Mouse (Mus musculus): ENCODE measurements around the gene Pcsk4.

The Pcsk4 gene

DNA sequence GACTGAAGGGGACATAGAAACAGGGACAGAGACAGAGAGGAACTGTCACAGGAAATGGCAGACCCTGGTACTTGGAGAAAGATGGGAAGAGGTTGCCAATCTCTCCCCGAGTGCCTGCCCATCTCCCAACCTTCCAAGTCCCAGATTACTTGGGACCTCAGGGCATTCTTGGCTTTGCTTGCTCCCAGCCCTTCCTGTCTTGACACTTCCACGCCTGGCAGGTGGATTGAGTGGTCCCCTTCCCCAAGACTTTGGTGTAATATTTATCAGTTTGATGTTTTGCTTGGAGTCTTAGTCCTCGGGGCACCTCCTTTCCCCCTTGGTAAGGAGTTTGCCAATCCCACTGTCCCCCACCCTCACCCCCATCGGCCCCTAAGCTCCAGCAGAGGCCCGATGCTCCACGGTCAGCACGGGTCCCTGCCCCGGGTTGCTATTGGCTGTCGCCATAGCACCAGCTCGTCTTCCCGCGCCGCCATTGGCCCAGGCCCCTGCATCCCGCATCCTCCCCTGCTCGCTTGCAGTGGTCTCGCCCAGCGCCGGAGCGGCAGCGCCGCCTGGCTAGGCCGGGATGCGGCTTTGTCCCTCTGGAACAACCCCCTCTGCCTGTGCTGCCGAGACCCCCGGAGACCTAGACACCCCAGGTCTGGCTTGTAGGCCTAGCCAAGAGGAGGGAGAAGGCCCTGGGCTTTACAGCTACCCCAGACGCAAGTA lies 30.6 kb downstream of the Pcsk4 start:
- ATAC-seq (ENCODE audit: low TSS enrichment): peak; percentile 67

GRCm38 (mm10) chr10:80297526-80298133 lies 31.7 kb downstream of the Pcsk4 start:
- ATAC-seq (ENCODE audit: low TSS enrichment): no peak

DNA sequence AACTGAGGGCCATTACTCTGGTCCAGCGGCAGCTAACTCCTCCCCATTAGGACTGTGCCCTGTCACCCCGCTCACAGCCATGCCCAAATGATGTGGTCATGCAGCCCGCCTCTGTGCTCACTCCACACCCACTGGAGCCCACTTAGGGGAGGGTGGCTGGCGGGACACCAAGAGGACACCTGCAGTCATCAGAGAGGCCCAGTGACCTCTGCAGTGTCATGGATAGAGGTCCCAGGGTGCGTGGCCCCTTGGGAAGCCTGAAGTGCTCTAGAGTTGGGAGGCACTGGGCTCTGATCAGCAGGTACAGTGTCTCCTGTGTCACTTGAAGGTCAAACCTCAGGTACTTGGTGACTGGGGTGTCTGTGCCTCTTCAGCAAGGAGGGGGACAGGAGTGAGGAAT lies 32.5 kb downstream of the Pcsk4 start:
- no peak for ATAC-seq (ENCODE audit: low TSS enrichment)

- ATAC-seq (ENCODE audit: low TSS enrichment): peak; percentile 42
Measured at GRCm38 (mm10) chr10:80295618-80296425, 33.5 kb downstream of the Pcsk4 start, which contains the start of gene Apc2. Apc2 (plus strand) TSS chr10:80295977.

DNA sequence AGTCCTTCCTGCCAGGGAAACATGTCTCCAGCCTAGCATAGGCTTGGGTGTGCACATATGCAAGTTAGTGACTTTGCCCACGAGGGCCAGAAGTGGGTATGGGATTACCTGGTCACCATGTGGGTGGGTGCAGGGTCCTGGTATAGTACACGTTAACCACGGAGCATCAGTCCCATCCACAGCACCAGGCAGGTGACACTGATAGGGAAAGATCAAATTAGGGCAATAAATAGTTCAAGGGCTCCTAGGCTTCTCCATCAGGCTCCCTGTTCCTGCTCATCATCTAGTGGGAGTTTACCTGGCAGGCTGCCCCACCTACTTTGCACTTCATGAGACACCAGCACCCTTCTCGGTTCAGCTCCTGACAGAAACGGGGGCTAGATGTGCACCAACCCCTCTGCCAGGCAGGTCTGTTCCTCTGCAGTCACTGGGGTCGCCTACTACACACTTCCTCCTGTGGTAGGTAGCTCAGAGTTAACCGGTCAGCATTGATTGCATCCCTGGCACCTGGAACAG lies 34.5 kb downstream of the Pcsk4 start:
- no peak for ATAC-seq (ENCODE audit: low TSS enrichment)

- no peak for ATAC-seq (ENCODE audit: low TSS enrichment)
Measured at GRCm38 (mm10) chr10:80294311-80294710, 35.0 kb downstream of the Pcsk4 start.

DNA sequence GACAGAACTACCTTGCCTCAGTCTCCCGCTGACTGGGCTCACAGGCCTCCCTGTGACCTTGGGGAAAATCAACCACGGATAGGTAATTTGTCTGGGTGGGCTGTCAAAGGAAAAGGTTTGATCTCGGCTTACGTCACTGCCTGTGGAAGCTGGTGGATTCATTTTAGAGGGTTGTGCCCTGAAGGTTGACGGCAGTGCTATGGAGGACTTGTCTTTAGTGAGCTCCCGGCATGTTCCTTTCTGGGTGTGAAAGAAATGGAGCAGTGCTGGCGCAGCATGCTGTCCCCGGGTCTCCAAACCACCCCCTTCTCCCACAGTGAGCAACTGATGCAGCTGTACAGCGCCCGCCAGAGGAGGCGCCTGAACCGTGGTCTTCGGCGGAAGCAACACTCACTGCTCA lies 36.0 kb downstream of the Pcsk4 start:
- ATAC-seq (ENCODE audit: low TSS enrichment): no peak

GRCm38 (mm10) chr10:80292251-80293146 lies 36.8 kb downstream of the Pcsk4 start, which contains the start of gene Rps15:
Rps15 (plus strand) TSS chr10:80292453.
- peak; percentile 76 for ATAC-seq (ENCODE audit: low TSS enrichment)

GRCm38 (mm10) chr10:80288657-80289056 lies 40.6 kb downstream of the Pcsk4 start:
- ATAC-seq (ENCODE audit: low TSS enrichment): no peak

- ATAC-seq (ENCODE audit: low TSS enrichment): no peak
Measured at GRCm38 (mm10) chr10:80288097-80288496, 41.2 kb downstream of the Pcsk4 start.

- no peak for ATAC-seq (ENCODE audit: low TSS enrichment)
Measured at GRCm38 (mm10) chr10:80285222-80286070, 43.9 kb downstream of the Pcsk4 start.

GRCm38 (mm10) chr10:80282481-80283441 lies 46.5 kb downstream of the Pcsk4 start:
- ATAC-seq (ENCODE audit: low TSS enrichment): no peak

GRCm38 (mm10) chr10:80281921-80282371 lies 47.4 kb downstream of the Pcsk4 start:
- ATAC-seq (ENCODE audit: low TSS enrichment): peak; percentile 32

- ATAC-seq (ENCODE audit: low TSS enrichment): no peak
Measured at GRCm38 (mm10) chr10:80281304-80281703, 48.0 kb downstream of the Pcsk4 start.

DNA sequence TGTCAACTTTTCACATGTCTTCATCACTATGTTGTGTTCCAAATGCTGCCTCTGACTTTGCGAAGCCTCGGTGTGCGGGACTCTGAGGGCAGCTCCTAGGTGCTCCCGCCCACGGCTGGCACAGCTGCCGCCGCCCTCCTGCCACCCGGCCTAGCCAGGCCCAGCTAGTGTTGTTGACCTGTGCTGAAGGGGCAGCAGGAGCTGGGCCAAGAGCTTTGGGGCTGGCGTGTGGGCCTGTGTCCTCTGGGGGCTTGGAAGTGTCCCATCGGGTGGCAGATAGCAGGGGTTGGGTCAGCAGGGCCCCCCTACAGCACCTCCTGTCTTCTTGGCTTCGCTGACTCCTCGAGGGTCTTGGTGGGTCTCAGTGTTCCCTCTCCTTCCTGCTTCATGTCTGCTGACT lies 50.0 kb downstream of the Pcsk4 start:
- no peak for ATAC-seq (ENCODE audit: low TSS enrichment)

GRCm38 (mm10) chr10:80278390-80278789 lies 50.9 kb downstream of the Pcsk4 start:
- ATAC-seq (ENCODE audit: low TSS enrichment): no peak

DNA sequence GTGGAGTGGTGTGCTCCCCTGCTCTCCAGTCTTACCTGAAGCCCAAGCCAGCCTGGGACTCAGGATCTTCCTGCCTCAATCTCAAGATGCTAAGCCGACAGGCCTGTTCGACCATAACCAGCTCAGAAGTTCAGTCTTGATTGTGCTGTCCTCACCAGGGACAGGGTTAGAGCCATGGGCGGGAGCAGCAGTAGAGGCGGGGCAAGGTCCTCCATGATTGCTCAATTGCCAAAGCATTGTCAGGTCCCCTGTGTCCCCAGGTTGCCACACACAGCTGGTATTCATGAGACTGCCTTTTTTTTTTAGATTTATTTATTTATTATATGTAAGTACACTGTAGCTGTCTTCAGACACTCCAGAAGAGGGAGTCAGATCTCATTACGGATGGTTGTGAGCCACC lies 53.1 kb downstream of the Pcsk4 start:
- ATAC-seq (ENCODE audit: low TSS enrichment): no peak

DNA sequence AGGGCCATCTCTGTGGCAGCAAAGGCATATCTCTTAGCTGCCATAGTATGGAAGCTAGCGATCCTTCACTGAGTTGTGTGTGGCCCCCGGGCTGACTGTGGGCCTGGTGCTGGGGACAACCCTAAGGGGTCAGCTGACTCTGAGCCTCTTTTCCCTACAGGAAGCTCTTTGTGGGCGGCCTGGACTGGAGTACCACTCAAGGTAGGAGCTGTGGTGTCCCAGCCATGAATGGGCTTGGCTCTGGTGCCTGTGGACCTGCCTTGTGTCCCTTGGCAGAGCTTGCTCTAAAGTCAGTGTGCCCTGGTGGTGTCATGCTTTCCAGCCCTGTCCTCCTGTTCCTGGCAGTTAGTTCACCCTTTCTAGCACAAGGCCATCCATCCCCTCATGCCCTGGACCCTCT lies 55.5 kb downstream of the Pcsk4 start:
- ATAC-seq (ENCODE audit: low TSS enrichment): no peak

All from frontal cortex, adult (tissue).